Mouse (Mus musculus) R1 (cell line): ENCODE results near the gene Glyatl3.

ENCODE experiments used
- DNase-seq: peaks from one replicate; pipeline ENCODE4 v3.0.0-alpha.2; 2018; ENCODE audit warnings: low read depth, low spot score

The Glyatl3 gene

GRCm38 (mm10) chr17:40868952-40869747 is 45.0 kb downstream of the Glyatl3 start:
- DNase-seq = no peak

DNA sequence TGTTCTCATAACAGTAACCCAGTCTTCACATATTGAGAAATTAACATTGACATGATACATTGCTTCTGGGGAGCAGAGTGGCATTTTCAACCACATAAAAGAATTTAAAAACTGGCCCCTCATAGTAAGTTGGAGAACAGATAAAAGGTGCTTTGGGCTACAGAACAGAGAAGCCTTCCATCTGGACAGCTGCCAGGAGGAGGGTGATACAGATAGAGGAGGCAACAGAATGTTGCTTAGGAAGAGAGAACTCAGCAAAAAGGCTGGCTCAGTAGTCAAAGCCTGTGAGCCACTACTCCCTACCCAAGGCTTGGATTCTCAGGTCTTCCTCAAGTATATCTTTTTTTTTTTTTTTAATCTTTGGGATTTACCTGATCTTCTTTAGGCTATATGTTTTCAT is 59.1 kb downstream of the Glyatl3 start:
- DNase-seq = no peak
